Mouse (Mus musculus) liver (tissue): ENCODE results near the gene Mdh1b.

Experiments used
- DNase-seq: peaks from one replicate; pipeline ENCODE4 v3.0.0-alpha.2; 2020; ENCODE audit warnings: mixed read lengths

Mdh1b gene

DNA sequence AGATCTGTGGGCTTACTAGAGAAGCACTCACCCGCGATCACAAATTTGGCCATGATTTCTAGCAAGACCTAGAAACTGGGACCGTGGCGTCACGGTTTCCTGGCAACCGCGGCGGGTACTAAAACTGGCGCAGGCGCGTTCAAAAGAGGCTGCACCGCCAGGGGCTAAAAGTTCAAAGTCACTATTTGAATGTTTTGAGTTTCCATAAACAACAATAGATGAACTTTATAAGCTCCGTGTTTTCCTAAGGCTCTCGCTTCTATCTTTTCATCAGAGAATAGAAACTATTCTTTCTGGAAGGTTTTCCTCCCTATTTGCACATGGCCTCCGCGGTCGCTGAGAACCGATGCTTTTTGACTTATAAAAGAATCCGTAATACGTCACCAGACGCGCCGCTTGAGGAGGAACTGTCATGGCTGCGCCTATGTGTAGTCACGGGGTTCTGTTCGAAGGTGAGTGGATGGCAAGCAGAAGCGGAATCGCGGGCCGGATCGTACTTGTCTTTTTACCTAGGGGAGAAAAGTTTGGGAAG, at the start of gene Mdh1b, which contains the start of gene Fastkd2:
Gene Mdh1b (minus strand): TSS at position 79 of the 532 bp plus-strand sequence.
Gene Fastkd2 (plus strand): TSS at position 375 of the 532 bp plus-strand sequence.
- peak; percentile 80 for DNase-seq

DNA sequence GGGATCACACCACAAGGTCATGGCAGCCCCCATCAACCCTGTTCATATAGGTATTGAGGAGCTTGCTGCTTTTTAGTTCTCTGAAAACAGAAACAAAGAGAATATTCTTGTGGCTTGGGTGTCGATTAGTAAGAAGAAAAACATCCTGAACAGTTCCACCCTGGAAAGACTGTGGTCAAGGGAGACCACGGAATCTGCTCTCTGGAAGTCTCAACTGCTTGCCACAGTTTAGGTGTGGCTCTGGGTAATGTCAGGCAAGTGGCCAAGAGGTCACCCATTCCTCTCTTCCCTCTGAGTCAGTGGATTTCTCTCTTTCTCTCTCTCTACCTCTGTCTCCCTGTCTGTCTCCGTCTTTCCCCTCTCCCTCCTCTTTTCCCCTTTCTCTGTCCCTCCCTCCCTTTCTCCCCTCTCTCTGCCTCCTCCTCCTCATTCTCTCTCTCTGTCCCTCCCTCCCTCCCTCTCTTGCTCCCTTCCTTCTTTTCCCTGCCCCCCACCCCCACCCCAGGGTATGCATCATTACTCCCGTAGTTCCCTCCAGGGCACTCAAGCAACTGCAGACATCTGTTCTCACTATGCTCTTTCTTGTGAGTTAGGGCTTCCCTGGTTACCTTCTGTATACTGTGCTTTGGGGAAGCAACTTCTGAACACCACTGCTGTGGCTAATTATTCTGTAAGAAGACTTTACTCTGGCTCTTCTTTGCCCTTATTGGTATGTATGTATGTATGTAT, 46.9 kb upstream of the Mdh1b start:
- no peak for DNase-seq

DNA sequence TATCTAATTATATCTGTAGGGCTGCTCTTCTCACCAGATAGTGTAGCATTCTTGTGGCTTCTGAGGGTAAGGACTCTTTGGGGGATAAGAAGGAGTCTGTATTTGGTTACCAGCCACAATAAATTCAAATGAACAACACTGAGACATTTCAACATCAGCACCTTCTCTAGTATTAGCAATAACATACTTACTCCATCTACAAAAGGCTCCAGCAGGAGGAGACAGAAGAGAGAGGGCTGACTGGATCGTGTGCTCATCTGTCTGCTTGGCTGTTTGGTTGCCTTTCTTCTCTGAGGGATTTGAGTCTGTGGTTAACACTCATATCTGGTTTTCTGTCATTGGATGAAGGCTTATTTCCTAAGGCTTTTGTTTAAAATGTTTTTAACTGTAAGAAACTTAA, 46.3 kb upstream of the Mdh1b start:
- no peak for DNase-seq

DNA sequence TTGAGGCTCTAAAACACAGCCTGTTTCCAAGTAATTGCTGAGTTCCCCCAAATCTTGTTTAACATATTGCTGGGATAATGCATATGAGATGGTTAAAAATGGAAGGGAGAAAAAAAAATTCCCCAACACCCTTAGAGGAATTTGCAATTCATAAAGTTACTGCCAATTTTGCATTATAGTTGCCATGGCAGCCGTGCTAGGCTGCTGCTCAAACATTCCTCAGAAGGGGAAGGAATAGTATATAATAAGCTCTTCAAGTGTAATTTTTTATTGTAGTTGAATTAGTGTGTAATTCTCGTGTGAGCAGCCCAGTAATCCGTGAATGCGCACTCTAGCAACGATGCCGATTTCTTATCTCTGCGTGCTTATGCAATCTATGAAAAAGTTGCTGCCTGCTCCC, 40.2 kb upstream of the Mdh1b start:
- DNase-seq: no peak

DNA sequence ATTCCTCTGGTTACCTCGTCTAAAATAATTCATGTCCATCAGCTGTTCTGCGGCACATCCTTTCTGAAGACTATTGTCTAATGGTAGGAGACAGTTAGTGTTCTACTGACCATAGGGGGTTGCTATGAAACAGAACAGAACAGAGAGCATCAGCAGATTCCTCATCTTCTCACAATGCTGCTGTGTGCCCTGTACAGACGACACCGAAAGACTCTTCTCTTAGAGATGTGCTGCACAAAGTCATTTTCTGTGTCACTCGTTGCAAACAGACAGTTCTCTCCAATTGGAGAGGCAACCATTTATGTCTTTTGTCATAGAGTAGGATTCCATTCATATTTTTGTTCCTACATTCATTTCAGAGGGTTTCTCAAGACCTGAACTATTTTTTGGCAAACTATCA, 39.0 kb upstream of the Mdh1b start, which contains the start of gene 4933402D24Rik:
Gene 4933402D24Rik (minus strand): TSS at position 101 of the 400 bp plus-strand sequence.
- DNase-seq: no peak

DNA sequence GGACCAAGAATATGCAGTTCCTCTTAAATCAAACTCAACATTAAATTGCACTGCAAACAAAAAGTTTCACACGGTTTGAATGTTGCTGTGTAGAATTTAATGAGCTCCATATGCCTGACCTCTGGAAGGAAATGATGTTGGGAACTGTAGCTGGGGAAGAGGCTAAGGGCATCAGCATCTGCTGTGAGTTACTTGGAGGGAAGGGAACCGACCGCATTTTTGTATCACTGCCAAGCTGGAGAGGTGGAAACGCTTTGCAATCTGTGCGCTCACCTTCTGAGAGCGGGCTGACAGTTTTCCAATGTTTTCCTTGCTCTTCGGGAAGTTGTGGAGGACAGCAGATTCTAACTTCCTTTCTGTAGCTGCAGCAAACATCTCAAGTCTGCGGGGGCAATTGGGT, 38.0 kb upstream of the Mdh1b start:
- peak; percentile 7 for DNase-seq

DNA sequence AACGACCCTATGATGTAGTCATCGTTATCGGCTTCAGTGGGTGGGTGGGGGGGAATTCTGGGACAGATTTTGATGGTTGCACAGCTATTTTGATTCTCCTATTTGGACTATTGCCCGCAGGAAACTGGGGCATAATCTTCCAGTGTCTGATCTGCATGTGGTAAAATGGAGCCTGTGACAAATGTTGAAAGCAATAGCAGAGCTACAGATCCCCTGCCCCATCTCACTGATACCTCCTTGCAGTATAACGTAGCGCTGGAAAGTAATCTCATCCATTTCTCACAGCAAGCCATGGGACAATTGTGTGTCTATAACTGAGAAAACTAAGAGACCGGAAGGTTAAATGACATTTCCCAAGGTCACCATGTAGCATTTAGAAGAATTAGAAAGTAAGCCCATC, 34.3 kb upstream of the Mdh1b start:
- DNase-seq: no peak

DNA sequence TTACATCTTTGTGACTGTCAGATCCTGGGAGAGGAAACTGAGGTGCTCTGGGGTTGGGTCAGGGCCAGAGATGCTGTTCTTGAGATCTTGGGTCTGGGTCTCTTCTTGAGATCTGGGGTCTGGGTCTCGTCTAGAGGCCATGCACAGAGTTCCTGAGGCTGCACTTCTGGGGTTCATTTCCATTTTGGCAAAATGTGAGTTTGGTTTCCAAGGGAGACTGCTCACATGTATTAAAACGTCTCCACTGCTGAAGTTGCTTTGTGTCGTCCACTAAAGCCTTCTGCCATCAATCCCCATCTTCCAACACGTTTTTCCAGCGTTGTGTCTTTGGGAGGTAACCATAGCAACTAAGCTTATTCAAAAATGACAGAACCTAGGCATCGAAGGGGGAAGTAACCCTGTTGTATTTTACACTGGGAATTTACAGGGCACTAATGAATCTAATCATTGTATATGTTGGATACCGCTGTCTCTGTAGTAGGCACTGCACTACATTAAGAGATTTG, 33.8 kb upstream of the Mdh1b start:
- DNase-seq: no peak

DNA sequence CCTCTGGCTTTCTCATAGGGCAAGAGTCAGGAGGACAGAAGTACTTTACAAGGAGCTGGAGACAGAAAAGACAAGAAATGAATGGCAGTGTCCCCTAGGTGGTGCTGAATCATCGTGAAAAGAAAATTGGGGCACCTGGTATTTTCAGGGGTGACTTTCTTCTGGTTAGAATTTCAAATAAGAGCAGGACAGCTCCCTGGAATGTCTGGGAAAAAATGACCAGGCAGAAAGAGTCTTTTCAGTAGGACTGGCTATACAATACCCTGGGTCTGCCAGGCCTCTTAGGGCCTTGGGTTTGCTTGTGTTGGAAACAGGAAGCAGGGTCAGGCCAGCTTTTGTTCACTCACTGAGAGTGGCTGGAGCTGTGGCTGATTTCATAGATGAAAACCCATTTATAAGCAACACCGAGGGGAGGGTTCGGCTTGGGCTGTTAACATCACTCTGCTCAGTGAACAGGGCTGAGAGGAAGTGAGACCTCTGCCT, 33.1 kb upstream of the Mdh1b start:
- peak; percentile 9 for DNase-seq

DNA sequence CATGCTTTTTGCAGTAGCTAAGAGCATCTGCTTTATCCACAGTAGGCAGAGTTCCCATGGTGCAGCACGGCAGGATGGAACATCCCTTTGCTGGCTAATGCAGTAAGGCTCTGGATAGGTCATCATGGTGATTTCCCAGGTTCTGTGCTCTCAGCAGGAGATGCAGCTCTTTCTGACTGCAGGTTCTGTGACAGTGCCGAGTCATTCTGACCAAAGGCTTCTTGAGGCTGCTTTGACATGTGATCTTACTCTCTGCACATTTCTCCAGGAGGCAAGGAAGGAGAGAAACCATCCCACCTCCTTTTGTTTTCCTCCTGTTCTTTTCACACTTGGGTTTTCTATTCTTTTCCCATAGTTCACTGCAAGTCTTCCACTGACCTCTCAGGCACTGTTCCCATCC, 25.9 kb upstream of the Mdh1b start:
- no peak for DNase-seq

DNA sequence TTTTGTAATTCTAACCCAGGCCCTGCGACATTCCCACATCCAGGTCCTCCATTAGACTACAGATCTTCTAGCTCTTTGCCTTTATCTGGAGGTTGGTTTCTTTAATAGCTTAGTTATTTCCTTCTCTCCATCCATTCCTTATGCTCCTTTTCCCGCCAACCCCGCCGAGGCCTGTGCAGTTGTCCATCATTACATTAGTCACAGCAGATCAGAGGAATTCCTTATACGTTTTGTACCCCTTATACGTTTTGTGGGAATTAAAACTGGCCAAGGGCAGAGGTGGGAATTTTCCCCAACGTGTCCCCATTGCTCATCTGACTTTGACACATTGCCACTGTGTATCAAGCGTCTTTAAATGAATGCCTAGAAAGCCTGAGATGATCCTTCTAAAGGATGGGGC, 322 bp downstream of the Mdh1b start:
- DNase-seq: no peak

DNA sequence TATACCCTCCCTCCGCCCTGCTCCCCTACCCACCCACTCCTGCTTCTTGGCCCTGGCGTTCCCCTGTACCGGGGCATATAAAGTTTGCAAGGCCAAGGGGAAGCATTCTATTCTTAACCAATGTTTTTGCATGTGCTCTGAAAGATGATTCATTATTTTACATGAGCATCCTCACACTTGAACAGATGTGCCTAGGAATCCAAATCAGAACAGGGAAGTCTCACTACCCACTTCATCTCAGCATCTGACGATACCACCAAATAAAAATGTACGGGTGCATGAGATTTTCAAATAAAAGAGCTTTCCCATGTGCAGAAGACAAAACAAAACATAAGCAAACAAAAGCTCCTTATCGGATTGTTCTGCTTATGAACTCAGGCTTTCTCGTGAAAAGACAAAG, 10.0 kb downstream of the Mdh1b start:
- DNase-seq: no peak

DNA sequence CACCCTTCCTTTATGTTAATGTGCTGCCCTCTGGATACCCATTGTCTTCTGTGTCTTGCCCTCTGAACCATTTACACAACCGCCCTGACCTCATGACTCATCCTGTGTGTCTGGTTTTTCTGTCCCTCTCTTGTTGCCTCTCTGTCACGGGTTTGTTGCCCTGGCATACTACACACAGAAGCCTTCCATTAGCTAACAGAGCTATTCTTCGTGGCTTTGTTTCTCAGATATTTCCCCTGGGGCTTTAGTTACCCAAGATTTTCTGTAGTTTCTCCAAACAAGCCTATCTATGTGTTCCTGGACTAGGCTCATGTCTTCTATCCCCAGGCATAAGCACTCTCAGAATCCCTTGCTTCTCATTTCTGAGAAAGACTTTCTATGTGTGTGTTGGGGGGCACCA, 21.2 kb downstream of the Mdh1b start:
- DNase-seq: no peak

DNA sequence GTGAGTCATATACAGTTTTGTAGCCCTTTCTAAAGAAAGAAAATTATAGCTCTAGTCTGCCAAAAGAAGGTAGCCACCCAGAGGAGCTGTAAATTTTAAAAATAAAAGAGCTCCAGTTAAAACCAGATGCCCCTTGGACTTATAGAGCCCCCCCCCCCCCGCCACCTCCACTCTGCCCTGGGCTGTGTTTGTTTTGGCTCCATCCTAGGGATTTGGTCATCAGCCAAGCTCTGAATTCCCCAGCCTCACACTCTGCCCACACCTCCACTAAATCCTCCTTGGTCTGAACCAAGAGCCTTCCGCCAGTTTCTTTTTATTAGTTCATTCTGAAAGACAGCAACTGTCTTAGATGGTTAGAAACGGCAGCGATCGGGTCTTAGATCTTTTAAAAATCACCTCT, 24.4 kb downstream of the Mdh1b start:
- peak; percentile 20 for DNase-seq

DNA sequence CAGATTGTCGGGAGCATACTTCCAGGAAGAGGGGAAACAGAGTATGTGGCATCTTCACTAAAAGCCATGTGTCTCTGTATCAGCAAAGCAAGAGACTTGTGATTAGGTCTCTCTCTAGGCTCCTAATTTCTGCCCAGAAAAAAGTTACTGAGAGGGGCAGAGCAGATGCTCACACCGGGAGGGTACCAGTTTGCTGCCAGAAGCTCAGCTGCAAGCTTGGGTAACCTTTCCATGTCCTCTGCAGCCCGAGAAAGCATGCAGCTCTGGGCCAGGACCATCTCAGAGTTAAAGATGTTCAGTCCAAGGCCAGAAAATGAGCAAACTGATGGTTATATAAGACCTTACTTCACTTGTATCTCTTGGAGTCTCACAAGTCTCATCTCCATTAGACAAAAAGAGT, 33.3 kb downstream of the Mdh1b start:
- no peak for DNase-seq

DNA sequence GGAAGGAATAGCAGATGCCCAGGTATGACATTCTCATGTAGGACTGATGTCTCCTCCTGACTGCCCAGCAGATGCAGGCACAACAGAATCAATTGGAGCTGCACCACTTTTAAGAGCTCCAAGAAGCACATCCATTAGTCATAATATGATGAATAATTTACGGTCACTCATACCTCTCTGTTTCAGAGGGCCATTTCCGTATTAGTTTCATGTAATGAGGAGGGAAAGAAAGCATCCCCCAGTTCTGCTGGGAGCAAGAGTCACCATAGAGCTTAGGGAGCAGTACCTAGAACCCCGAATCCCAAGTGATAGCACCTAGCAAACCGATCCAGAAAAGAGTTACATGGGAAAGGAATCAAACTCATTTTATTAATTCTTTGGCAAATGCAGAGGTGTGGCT, 43.3 kb downstream of the Mdh1b start, which contains the start of gene Dytn:
Gene Dytn (minus strand): TSS at position 101 of the 400 bp plus-strand sequence.
- no peak for DNase-seq

DNA sequence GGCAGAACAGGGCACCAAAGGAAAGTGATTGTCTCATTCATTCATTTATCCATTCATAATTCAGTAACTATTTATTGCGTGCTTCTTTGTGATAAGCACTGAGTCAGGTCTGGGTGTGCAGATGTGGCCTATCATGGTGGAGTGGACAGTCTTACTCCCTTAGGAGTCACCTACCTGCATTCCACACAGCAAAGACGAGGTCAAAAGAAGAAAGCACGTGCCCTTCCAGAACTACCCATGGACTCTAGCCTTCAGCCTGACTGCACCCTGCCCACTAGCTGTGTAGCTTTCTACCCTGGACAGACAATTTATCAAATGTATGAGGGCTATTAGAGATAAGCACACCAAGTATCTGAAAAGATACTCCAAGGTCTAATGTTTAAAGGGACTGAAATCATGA, 54.1 kb downstream of the Mdh1b start:
- DNase-seq: no peak

DNA sequence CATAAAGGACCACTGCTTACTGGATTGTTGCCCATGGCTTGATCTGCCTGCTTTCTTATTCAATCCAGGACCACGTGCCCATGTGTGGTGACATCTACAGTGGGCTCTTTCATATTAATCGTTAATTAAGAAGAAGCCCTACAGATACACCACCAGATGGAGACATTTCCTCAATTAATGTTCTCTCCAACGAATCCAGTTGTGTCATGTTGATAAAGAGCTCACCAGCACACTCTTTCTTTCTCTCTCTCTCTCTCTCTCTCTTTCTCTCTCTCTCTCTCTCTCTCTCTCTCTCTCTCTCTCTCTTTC, 61.3 kb downstream of the Mdh1b start:
- DNase-seq: no peak

DNA sequence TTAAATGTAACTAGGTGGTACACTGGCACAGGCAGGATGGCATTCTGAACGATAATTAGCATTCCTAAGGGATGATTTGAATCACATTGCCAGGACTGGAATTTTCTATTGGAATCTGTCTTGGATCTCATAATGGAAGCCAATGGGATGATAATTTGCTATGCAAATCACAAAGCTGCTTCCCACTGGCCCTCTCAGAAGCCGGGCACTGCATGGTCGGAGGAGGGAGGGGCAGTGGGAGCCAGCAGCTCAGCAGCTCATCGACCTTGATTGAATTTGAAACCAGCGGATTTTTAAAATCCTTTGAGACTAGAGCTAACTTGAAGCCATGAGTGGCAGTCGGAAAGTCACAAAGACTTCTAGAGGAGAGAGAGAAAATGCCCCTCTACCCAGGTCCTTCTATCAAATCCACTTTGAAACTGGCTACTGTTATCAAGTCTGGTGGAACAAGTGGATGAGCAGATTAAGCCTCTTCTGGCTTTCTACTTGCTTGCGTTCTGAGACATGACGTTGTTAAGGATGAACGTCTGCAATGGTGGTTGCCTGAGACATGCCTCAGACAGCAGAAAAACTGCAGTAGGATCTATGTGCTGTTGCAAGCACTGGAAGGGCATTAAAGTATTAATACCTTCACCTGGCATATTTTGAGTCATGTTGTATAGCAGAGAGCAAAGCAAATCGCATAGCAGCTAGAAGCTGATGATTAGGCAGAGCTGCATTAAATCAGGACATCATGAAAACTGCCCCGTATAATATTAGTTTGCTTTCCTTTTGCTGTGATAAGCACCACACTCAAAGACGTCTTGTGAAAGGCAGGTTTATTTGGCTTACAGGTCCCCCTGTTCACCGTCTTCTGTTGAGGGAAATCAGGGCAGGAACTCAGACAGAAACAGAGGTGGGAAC, 61.9 kb downstream of the Mdh1b start:
- no peak for DNase-seq

DNA sequence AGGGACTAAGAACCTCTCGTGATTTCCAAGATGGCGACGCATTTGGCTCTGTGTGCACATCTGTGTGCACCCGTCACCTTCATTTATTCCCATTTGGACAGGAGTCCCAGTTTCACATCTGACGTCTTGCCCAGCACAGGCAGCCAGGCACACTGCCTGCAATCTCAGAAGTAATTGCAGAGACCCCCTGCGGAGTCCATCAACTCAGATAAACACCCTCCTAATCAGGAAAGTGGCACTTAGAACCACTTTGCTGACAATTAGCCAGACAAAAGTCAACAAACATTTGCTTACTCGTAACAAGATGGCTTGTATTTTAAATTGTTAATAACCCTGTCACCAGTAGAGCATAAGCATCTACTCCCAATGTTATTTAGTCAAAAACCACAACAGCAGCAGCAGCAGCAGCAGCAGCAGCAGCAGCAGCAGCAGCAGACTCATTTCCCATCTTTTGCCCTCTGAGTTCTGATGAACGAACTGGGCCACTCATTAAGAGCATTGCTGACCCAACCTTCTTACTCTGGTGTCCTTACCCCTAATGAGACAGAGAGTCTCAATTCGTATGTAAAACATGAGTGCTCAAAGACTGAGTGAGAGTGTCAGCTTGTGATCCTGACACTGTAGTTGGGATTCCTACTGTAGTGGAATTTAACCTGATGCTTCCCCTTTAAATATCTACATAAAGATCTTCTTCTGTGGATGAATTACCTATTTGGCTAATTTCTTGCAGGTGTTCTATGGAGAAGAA, 62.7 kb downstream of the Mdh1b start:
- no peak for DNase-seq

DNA sequence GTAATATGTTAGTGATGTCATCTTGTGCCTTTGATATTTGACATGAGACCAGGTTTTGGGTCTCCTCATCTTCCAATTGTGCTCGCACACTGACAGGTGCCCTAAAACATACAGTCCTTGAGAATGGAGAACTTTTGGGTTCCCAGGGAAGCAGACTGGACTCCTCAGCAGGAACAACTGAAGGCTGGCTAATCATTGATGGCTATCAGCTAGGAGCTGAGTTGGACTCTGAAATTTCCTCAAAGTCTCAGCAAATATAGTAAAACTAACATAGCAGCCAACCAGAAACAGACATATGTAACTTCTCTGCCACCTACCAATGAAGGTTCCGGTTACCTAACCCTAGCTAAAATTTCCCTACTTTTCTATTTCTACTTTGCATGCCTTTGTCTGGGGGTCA, 64.0 kb downstream of the Mdh1b start:
- DNase-seq: no peak

DNA sequence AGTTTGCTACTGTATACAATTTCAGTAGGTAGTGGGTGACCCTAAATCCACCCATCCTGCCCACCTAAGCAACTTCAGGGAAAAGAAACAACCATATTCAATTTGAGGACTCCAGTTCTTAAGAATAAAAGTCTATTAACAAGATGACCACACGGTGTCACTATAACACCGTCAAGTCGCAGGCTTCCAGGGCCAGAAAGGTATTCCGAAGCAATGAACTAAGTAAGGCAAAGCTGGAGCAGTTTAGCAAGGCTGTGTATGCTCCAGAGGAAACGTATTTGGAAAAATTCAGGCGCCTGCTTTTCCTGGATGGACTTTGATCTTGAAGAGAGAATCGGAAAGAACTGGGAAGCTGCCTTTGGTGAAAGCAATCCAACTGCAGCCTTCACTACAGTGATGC, 70.5 kb downstream of the Mdh1b start:
- DNase-seq: peak; percentile 10

DNA sequence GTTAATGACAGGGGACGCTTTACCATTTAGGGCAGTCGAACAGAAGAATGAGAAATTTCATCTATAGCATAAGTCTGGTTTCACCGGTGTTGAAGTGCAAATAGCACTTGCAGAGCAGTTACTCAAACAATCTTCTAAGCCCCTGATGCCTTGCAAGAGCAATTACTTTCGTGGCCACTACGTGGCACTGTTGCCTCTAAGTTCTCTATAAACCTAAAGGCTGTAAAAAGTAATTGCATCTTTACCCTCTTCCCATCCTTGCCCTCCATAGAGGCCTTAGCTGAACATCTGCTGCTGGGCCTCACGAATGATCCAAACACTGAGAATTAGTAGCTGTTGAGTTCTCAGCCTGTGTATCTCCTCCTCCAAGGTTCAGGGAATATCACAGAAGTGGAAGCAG, 72.1 kb downstream of the Mdh1b start:
- peak; percentile 42 for DNase-seq
